Mouse (Mus musculus): Measurements from ENCODE around the gene Ikbke. TPM values are rescaled to one million over a fixed set of nuclear protein-coding genes. Genes with fewer than 3 reads are reported as not detected.

Gene Ikbke
- polyA plus RNA-seq, 2 experiments, result 4.2 to 13.4 TPM

DNA sequence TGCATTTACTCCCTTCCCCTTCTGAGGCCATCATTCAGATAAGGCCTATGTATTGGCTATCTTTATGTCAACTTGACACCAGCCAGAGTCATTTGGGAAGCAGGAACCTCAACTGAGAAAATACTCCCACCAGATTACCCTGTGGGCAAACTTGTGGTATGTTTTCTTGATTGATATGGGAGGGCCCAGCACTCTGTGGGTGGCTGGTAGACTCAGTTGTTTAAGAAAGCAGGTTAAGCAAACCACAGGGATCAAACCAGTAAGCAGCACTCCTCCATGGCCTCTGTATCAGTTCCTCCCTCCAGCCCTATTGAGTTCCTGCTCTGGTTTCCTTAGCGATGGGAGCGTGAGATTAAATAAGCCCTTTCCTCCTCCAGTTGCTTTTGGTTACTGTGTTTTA is 39.0 kb upstream of the Ikbke start:
- WGBS, result 75% methylated on average over 2 of the region's 2 CpGs

DNA sequence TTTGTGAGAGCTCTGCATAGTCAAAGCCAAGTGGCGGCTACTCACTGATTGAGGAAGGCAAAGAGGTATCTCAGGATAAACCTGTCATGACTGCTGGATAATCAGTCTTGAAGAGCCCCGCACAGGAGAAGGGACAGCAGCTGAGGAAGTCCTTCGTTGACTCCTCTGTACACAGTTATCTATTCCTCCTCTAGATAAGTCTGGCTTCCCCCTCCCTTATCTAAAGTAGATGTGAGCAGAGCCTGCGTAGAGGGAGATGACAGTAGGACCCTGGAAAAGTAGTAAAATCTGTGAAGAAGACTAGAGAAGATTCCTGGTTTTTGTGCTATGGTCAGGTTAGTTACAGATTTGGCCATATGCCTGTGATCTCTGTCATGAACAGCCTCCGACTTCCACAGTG is 38.2 kb upstream of the Ikbke start:
- Histone ChIP-seq H3K4me3 (replicated peaks; ENCODE audit: low read length) (no peak overlapping the region), H3K9me3 (ENCODE audit: control insufficient read depth, low read length) (no peaks in the 10 kb centered on the region), H3K4me2 (replicated peaks; ENCODE audit: low read depth, low read length, severe bottlenecking) (no peak overlapping the region), H3K27me3 (ENCODE audit: control insufficient read depth, insufficient read depth, low read length) (no peaks in the 10 kb centered on the region), H3K36me3 (ENCODE audit: control insufficient read depth, insufficient read depth, low read length) (peaks cover 69% of the 10 kb centered on the region), H3K9ac (ENCODE audit: low read depth, low read length, severe bottlenecking) (no peak overlapping the region), H3K4me1 (ENCODE audit: control insufficient read depth, insufficient read depth, low read length) (no peaks in the 10 kb centered on the region), H3K27ac (replicated peaks; ENCODE audit: low read depth, low read length) (no peak overlapping the region)
- 90% methylated on average over 5 of the region's 5 CpGs for WGBS
- DNase-seq (ENCODE audit: low spot score) (no peak), ATAC-seq (ENCODE audit: low FRiP score, low read depth) (no peak)
- no peak for TF ChIP-seq POLR2A (IDR thresholded peaks at IDR 0.05; ENCODE audit: borderline replicate concordance, extremely low read depth, insufficient read depth, insufficient read length)

More for the DNA sequence above, 39.0 kb upstream of the Ikbke start:
- TF ChIP-seq POLR2A (IDR thresholded peaks at IDR 0.05; ENCODE audit: borderline replicate concordance, extremely low read depth, insufficient read depth, insufficient read length), result no peak
- ATAC-seq (ENCODE audit: low FRiP score, low read depth) (no peak), DNase-seq (ENCODE audit: low spot score) (no peak)
- Histone ChIP-seq H3K9ac (ENCODE audit: low read depth, low read length, severe bottlenecking) (no peak overlapping the region), H3K4me3 (replicated peaks; ENCODE audit: low read length) (no peak overlapping the region), H3K27me3 (ENCODE audit: control insufficient read depth, insufficient read depth, low read length) (no peaks in the 10 kb centered on the region), H3K27ac (replicated peaks; ENCODE audit: low read depth, low read length) (no peak overlapping the region), H3K4me1 (ENCODE audit: control insufficient read depth, insufficient read depth, low read length) (no peaks in the 10 kb centered on the region), H3K36me3 (ENCODE audit: control insufficient read depth, insufficient read depth, low read length) (peaks cover 62% of the 10 kb centered on the region), H3K9me3 (ENCODE audit: control insufficient read depth, low read length) (no peaks in the 10 kb centered on the region), H3K4me2 (replicated peaks; ENCODE audit: low read depth, low read length, severe bottlenecking) (no peak overlapping the region)

DNA sequence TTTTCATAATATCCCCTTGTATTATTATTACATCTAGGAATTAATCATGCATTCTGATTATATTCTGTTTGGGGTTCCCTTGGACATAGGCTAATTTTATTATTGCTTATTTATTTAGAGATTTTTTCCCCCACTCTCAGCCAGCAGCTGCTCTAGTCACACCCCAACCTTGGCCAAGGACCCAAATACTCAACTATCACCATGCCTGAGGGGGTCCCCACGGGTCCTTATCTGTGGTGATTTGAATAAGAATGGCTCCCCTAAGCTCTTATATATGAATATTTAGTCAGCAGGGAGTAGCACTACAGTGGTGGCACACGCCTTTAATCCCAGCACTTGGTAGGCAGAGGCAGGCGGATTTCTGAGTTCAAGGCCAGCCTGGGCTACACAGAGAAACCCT is 31.9 kb upstream of the Ikbke start:
- Histone ChIP-seq H3K4me2 (replicated peaks; ENCODE audit: low read depth, low read length, severe bottlenecking) (no peak overlapping the region), H3K9me3 (ENCODE audit: control insufficient read depth, low read length) (no peaks in the 10 kb centered on the region), H3K4me1 (ENCODE audit: control insufficient read depth, insufficient read depth, low read length) (no peaks in the 10 kb centered on the region), H3K4me3 (replicated peaks; ENCODE audit: low read length) (no peak overlapping the region), H3K27me3 (ENCODE audit: control insufficient read depth, insufficient read depth, low read length) (no peaks in the 10 kb centered on the region), H3K36me3 (ENCODE audit: control insufficient read depth, insufficient read depth, low read length) (peaks cover 62% of the 10 kb centered on the region), H3K9ac (ENCODE audit: low read depth, low read length, severe bottlenecking) (no peak overlapping the region), H3K27ac (replicated peaks; ENCODE audit: low read depth, low read length) (no peak overlapping the region)
- 91% methylated on average over 3 of the region's 3 CpGs for WGBS
- ATAC-seq (ENCODE audit: low FRiP score, low read depth) (no peak), DNase-seq (ENCODE audit: low spot score) (no peak)
- no peak for TF ChIP-seq POLR2A (IDR thresholded peaks at IDR 0.05; ENCODE audit: borderline replicate concordance, extremely low read depth, insufficient read depth, insufficient read length)

DNA sequence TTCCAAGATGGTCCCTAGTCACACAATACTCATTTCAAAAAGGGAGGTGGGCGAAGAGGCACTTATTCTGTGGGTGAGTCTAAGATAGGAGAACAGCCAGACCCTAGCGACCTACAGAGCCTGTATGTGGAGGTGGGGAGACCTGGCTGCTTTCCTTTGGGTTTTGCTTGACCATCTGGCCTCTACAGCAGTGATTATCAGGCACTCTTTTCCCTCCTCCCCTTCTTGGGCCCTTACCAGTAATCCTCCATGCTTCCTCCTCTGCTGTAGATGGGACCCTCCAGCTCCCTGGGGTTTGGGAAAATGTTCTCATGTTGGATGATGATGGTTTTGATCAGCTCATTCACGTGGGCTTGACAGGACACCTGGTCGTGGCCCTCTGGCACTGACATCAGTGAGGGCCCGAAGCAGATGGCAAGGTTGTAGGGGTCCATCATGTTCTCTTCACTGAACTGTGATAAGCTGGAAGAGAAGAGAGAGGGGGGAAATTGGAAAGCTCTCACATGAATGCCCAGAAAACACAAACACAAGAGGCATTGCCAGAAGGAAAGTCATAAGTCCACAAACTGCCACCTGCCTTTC is 30.9 kb upstream of the Ikbke start:
- WGBS, result 94% methylated on average over 5 of the region's 5 CpGs
- ATAC-seq (ENCODE audit: low FRiP score, low read depth) (no peak), DNase-seq (ENCODE audit: low spot score) (no peak)
- Histone ChIP-seq H3K4me2 (replicated peaks; ENCODE audit: low read depth, low read length, severe bottlenecking) (no peak overlapping the region), H3K36me3 (ENCODE audit: control insufficient read depth, insufficient read depth, low read length) (peaks cover 52% of the 10 kb centered on the region), H3K27me3 (ENCODE audit: control insufficient read depth, insufficient read depth, low read length) (no peaks in the 10 kb centered on the region), H3K4me1 (ENCODE audit: control insufficient read depth, insufficient read depth, low read length) (no peaks in the 10 kb centered on the region), H3K4me3 (replicated peaks; ENCODE audit: low read length) (no peak overlapping the region), H3K9me3 (ENCODE audit: control insufficient read depth, low read length) (no peaks in the 10 kb centered on the region), H3K27ac (replicated peaks; ENCODE audit: low read depth, low read length) (no peak overlapping the region), H3K9ac (ENCODE audit: low read depth, low read length, severe bottlenecking) (no peak overlapping the region)
- TF ChIP-seq POLR2A (IDR thresholded peaks at IDR 0.05; ENCODE audit: borderline replicate concordance, extremely low read depth, insufficient read depth, insufficient read length), result no peak

DNA sequence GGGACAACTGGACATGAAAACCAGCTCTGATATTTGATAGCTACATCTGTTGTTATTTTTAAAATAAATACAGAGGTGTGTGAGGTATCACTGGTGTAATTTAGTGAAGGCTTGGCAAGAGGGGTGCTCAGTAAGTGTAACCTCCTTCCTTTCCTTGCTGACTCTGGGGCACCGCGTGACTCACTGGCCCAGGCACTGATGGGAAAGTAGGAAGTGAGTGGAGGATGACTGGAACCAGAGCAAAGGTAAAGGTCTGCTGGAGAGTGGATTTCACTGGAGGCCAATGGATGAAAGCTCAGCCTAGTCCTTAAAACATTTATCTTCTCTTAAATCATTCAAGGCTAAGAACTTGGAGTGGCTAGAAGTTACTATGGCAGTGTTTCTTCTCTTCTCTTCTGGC is 21.3 kb upstream of the Ikbke start:
- no peaks in the 10 kb centered on the region for H3K9me3 ChIP-seq (ENCODE audit: control insufficient read depth, low read length)
- no peak overlapping the region for H3K4me2 ChIP-seq (replicated peaks; ENCODE audit: low read depth, low read length, severe bottlenecking)
- no peak for TF ChIP-seq POLR2A (IDR thresholded peaks at IDR 0.05; ENCODE audit: borderline replicate concordance, extremely low read depth, insufficient read depth, insufficient read length)
- H3K27me3 ChIP-seq (ENCODE audit: control insufficient read depth, insufficient read depth, low read length), result no peaks in the 10 kb centered on the region
- H3K27ac ChIP-seq (replicated peaks; ENCODE audit: low read depth, low read length), result no peak overlapping the region
- ATAC-seq (ENCODE audit: low FRiP score, low read depth) (no peak), DNase-seq (ENCODE audit: low spot score) (no peak)
- no peak overlapping the region for H3K9ac ChIP-seq (ENCODE audit: low read depth, low read length, severe bottlenecking)
- 97% methylated on average over 2 of the region's 2 CpGs for WGBS
- no peaks in the 10 kb centered on the region for H3K4me1 ChIP-seq (ENCODE audit: control insufficient read depth, insufficient read depth, low read length)
- H3K4me3 ChIP-seq (replicated peaks; ENCODE audit: low read length), result no peak overlapping the region
- peaks cover 48% of the 10 kb centered on the region for H3K36me3 ChIP-seq (ENCODE audit: control insufficient read depth, insufficient read depth, low read length)

DNA sequence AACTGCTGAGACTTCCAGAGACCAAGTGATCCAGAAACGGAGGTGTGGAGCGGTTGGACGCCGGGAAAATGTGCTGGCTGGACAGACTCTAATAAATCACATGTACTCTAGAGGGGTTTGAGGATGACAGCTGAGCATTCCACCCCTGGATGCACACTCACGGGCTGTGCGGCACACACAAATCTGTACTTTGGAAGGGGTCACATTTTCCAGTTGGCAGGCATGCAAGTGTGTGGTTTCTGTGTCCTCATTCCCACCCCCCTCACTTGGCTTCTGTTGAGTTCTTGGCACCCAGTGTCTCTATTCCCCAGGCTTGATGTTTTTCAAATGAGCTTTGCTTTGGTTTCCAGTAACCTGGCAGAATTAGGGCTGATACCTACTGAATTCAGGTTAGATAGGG is 20.4 kb upstream of the Ikbke start:
- Histone ChIP-seq H3K4me2 (replicated peaks; ENCODE audit: low read depth, low read length, severe bottlenecking) (no peak overlapping the region), H3K9me3 (ENCODE audit: control insufficient read depth, low read length) (no peaks in the 10 kb centered on the region), H3K4me1 (ENCODE audit: control insufficient read depth, insufficient read depth, low read length) (no peaks in the 10 kb centered on the region), H3K27me3 (ENCODE audit: control insufficient read depth, insufficient read depth, low read length) (no peaks in the 10 kb centered on the region), H3K4me3 (replicated peaks; ENCODE audit: low read length) (no peak overlapping the region), H3K27ac (replicated peaks; ENCODE audit: low read depth, low read length) (no peak overlapping the region), H3K36me3 (ENCODE audit: control insufficient read depth, insufficient read depth, low read length) (peaks cover 52% of the 10 kb centered on the region), H3K9ac (ENCODE audit: low read depth, low read length, severe bottlenecking) (no peak overlapping the region)
- no peak for TF ChIP-seq POLR2A (IDR thresholded peaks at IDR 0.05; ENCODE audit: borderline replicate concordance, extremely low read depth, insufficient read depth, insufficient read length)
- ATAC-seq (ENCODE audit: low FRiP score, low read depth), result peak; percentile 53; the same call in 1 of the 2 replicates
- DNase-seq (ENCODE audit: low spot score), result no peak
- 72% methylated on average over 6 of the region's 6 CpGs for WGBS

Measured in limb, embryonic 14.5 days (tissue).